Mouse (Mus musculus): Measurements from ENCODE around the gene Ddx21. TPM values are rescaled to one million over a fixed set of nuclear protein-coding genes. Genes with fewer than 3 reads are reported as not detected.

The Ddx21 gene
- polyA plus RNA-seq, 1 experiment from 2014 or later, result 8.2 TPM

- H3K4me3 ChIP-seq (ENCODE audit: low read depth, low read length), result peak overlapping the region; percentile 87
- H3K27ac ChIP-seq (ENCODE audit: low read length), result peak overlapping the region; percentile 62; the same call in 1 of the 2 replicates
- H3K4me2 ChIP-seq (replicated peaks; ENCODE audit: low read depth, low read length), result peak overlapping the region; percentile 87
- H3K27me3 ChIP-seq (replicated peaks; ENCODE audit: insufficient read depth, low read length), result no peaks in the 10 kb centered on the region
- DNase-seq (ENCODE audit: low spot score) (peak; percentile 40), ATAC-seq (peak; percentile 79)
- H3K4me1 ChIP-seq (ENCODE audit: insufficient read depth, low read depth, low read length), result peaks cover 10% of the 10 kb centered on the region; the same call in 1 of the 2 replicates
- no peaks in the 10 kb centered on the region for H3K9me3 ChIP-seq (ENCODE audit: low read length)
- H3K9ac ChIP-seq (replicated peaks; ENCODE audit: low read depth), result peak overlapping the region; percentile 56
- peaks cover 21% of the 10 kb centered on the region for H3K36me3 ChIP-seq (ENCODE audit: insufficient read depth, low read length)
- under 1% methylated on average over 38 of the region's 54 CpGs for WGBS
- peak; percentile 30; the same call in 1 of the 2 replicates for TF ChIP-seq CTCF (IDR thresholded peaks at IDR 0.05)
- TF ChIP-seq EP300 (IDR thresholded peaks at IDR 0.05), result no peak
Measured at GRCm38 (mm10) chr10:62577673-62578337, 24.3 kb downstream of the Ddx21 start.

- H3K4me2 ChIP-seq (replicated peaks; ENCODE audit: low read depth, low read length), result no peak overlapping the region
- DNase-seq (ENCODE audit: low spot score), result no peak
- no peaks in the 10 kb centered on the region for H3K27me3 ChIP-seq (replicated peaks; ENCODE audit: insufficient read depth, low read length)
- H3K4me3 ChIP-seq (ENCODE audit: low read depth, low read length), result no peak overlapping the region
- H3K36me3 ChIP-seq (ENCODE audit: insufficient read depth, low read length), result peaks cover 16% of the 10 kb centered on the region
- H3K9ac ChIP-seq (replicated peaks; ENCODE audit: low read depth), result no peak overlapping the region
- H3K9me3 ChIP-seq (ENCODE audit: low read length), result no peaks in the 10 kb centered on the region
- no peak overlapping the region for H3K27ac ChIP-seq (ENCODE audit: low read length)
- TF ChIP-seq CTCF (IDR thresholded peaks at IDR 0.05), result no peak
- no peak for TF ChIP-seq EP300 (IDR thresholded peaks at IDR 0.05)
- H3K4me1 ChIP-seq (ENCODE audit: insufficient read depth, low read depth, low read length), result peaks cover 10% of the 10 kb centered on the region; the same call in 1 of the 2 replicates
- no peak for ATAC-seq
- 89% methylated on average over 13 of the region's 13 CpGs for WGBS
Measured at GRCm38 (mm10) chr10:62575001-62575400, 27.1 kb downstream of the Ddx21 start.

GRCm38 (mm10) chr10:62570126-62570871 is 31.8 kb downstream of the Ddx21 start:
- TF ChIP-seq EP300 (IDR thresholded peaks at IDR 0.05) (no peak), CTCF (IDR thresholded peaks at IDR 0.05) (no peak)
- no peaks in the 10 kb centered on the region for H3K27me3 ChIP-seq (replicated peaks; ENCODE audit: insufficient read depth, low read length)
- ATAC-seq (no peak), DNase-seq (ENCODE audit: low spot score) (no peak)
- H3K9ac ChIP-seq (replicated peaks; ENCODE audit: low read depth), result no peak overlapping the region
- WGBS, result 89% methylated on average over 7 of the region's 7 CpGs
- no peaks in the 10 kb centered on the region for H3K4me1 ChIP-seq (ENCODE audit: insufficient read depth, low read depth, low read length)
- H3K27ac ChIP-seq (ENCODE audit: low read length), result no peak overlapping the region
- no peak overlapping the region for H3K4me3 ChIP-seq (ENCODE audit: low read depth, low read length)
- H3K36me3 ChIP-seq (ENCODE audit: insufficient read depth, low read length), result peaks cover 32% of the 10 kb centered on the region; the same call in 1 of the 2 replicates
- H3K4me2 ChIP-seq (replicated peaks; ENCODE audit: low read depth, low read length), result no peak overlapping the region
- no peaks in the 10 kb centered on the region for H3K9me3 ChIP-seq (ENCODE audit: low read length)

GRCm38 (mm10) chr10:62568861-62569260 is 33.2 kb downstream of the Ddx21 start:
- H3K27me3 ChIP-seq (replicated peaks; ENCODE audit: insufficient read depth, low read length), result no peaks in the 10 kb centered on the region
- no peak overlapping the region for H3K27ac ChIP-seq (ENCODE audit: low read length)
- H3K4me1 ChIP-seq (ENCODE audit: insufficient read depth, low read depth, low read length), result no peaks in the 10 kb centered on the region
- TF ChIP-seq CTCF (IDR thresholded peaks at IDR 0.05), result no peak
- TF ChIP-seq EP300 (IDR thresholded peaks at IDR 0.05), result no peak
- H3K9me3 ChIP-seq (ENCODE audit: low read length), result no peaks in the 10 kb centered on the region
- no peak overlapping the region for H3K4me3 ChIP-seq (ENCODE audit: low read depth, low read length)
- no peak for ATAC-seq
- H3K9ac ChIP-seq (replicated peaks; ENCODE audit: low read depth), result no peak overlapping the region
- no peak for DNase-seq (ENCODE audit: low spot score)
- no peak overlapping the region for H3K4me2 ChIP-seq (replicated peaks; ENCODE audit: low read depth, low read length)
- 84% methylated on average over 4 of the region's 4 CpGs for WGBS
- H3K36me3 ChIP-seq (ENCODE audit: insufficient read depth, low read length), result peaks cover 36% of the 10 kb centered on the region; the same call in 1 of the 2 replicates

GRCm38 (mm10) chr10:62557736-62558135 is 44.3 kb downstream of the Ddx21 start:
- WGBS, result 86% methylated on average over 1 of the region's 1 CpGs
- Histone ChIP-seq H3K9me3 (ENCODE audit: low read length) (no peaks in the 10 kb centered on the region), H3K4me3 (ENCODE audit: low read depth, low read length) (no peak overlapping the region), H3K36me3 (ENCODE audit: insufficient read depth, low read length) (peaks cover 19% of the 10 kb centered on the region; the same call in 1 of the 2 replicates), H3K27me3 (replicated peaks; ENCODE audit: insufficient read depth, low read length) (no peaks in the 10 kb centered on the region), H3K4me1 (ENCODE audit: insufficient read depth, low read depth, low read length) (no peaks in the 10 kb centered on the region), H3K4me2 (replicated peaks; ENCODE audit: low read depth, low read length) (no peak overlapping the region), H3K27ac (ENCODE audit: low read length) (no peak overlapping the region), H3K9ac (replicated peaks; ENCODE audit: low read depth) (no peak overlapping the region)
- no peak for DNase-seq (ENCODE audit: low spot score)
- no peak for ATAC-seq
- peak; percentile 63 for TF ChIP-seq CTCF (IDR thresholded peaks at IDR 0.05)
- TF ChIP-seq EP300 (IDR thresholded peaks at IDR 0.05), result no peak

GRCm38 (mm10) chr10:62556558-62556901 is 45.6 kb downstream of the Ddx21 start:
- WGBS, result 87% methylated on average over 6 of the region's 6 CpGs
- Histone ChIP-seq H3K4me1 (ENCODE audit: insufficient read depth, low read depth, low read length) (no peaks in the 10 kb centered on the region), H3K9me3 (ENCODE audit: low read length) (no peaks in the 10 kb centered on the region), H3K9ac (replicated peaks; ENCODE audit: low read depth) (no peak overlapping the region), H3K4me3 (ENCODE audit: low read depth, low read length) (no peak overlapping the region), H3K27ac (ENCODE audit: low read length) (no peak overlapping the region), H3K4me2 (replicated peaks; ENCODE audit: low read depth, low read length) (no peak overlapping the region), H3K27me3 (replicated peaks; ENCODE audit: insufficient read depth, low read length) (no peaks in the 10 kb centered on the region), H3K36me3 (ENCODE audit: insufficient read depth, low read length) (peaks cover 16% of the 10 kb centered on the region; the same call in 1 of the 2 replicates)
- DNase-seq (ENCODE audit: low spot score) (no peak), ATAC-seq (no peak)
- TF ChIP-seq CTCF (IDR thresholded peaks at IDR 0.05) (no peak), EP300 (IDR thresholded peaks at IDR 0.05) (no peak)
